Mouse (Mus musculus): Measurements from ENCODE around the gene Zbtb16.

DNA sequence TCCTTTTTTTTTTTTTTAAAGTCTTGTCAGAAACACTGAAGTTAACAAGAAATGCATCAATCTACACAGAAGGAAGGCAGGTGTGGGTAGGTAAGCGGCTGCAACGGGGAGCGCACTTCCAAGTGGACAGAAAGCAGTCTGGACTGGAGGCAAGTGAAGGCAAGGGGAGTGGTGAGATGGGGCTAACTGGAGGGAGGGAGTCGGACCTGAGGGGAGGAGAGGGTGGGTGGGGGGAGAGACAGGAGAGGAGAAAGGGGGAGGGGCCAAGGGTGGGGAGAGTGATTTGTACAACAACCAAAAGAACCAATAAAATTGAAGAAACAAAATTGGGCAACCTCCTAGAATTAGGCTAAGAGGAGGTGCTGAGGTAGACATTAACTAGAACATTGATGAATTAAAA, 184.0 kb downstream of the Zbtb16 start:
- TF ChIP-seq MYOD1 (IDR thresholded peaks at IDR 0.05; ENCODE audit: control insufficient read depth in 1 of 3, insufficient read length in 2 of 3, low read depth in 2 of 3) (no peak), E2F4 (IDR thresholded peaks at IDR 0.05; ENCODE audit: insufficient read depth) (no peak)
